Mouse (Mus musculus): ENCODE measurements around the gene Vstm4. TPM values are rescaled to one million over a fixed set of nuclear protein-coding genes. Genes with fewer than 3 reads are reported as not detected.

Gene Vstm4
- polyA plus RNA-seq, 1 experiment from 2014 or later = 15.1 TPM

DNA sequence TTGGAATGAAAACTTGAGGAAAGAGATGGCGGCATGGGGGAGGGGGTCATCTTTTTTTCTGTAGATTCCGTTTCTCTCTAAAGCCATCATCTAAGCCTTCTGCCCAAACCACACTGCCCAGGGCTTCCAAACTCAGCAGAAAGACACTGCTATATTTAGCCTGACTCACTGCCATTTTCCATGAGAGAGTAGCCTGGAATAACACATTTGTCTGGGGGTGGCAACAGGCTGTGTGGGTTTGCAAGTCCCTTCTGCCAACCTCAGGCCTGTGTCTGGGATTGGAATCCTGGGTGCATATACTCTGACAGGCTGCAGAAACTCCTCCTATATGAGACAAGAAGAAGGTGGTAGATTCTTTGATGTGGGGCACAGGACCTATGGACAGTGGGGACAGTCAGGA is 91.0 kb downstream of the Vstm4 start:
- ATAC-seq (ENCODE audit: insufficient number of reproducible peaks, low FRiP score) = no peak
- Histone ChIP-seq H3K4me3 (no peak overlapping the region), H3K4me2 (no peak overlapping the region), H3K9ac (no peak overlapping the region), H3K4me1 (replicated peaks) (peaks cover 11% of the 10 kb centered on the region), H3K9me3 (replicated peaks) (no peaks in the 10 kb centered on the region), H3K36me3 (no peaks in the 10 kb centered on the region), H3K27me3 (replicated peaks) (0 out of 2 replicates have a peak, but pooled peaks cover 5% of the 10 kb centered on the region), H3K27ac (ENCODE audit: poor library complexity, severe bottlenecking) (no peak overlapping the region)
- WGBS = 87% methylated on average over 2 of the region's 2 CpGs

DNA sequence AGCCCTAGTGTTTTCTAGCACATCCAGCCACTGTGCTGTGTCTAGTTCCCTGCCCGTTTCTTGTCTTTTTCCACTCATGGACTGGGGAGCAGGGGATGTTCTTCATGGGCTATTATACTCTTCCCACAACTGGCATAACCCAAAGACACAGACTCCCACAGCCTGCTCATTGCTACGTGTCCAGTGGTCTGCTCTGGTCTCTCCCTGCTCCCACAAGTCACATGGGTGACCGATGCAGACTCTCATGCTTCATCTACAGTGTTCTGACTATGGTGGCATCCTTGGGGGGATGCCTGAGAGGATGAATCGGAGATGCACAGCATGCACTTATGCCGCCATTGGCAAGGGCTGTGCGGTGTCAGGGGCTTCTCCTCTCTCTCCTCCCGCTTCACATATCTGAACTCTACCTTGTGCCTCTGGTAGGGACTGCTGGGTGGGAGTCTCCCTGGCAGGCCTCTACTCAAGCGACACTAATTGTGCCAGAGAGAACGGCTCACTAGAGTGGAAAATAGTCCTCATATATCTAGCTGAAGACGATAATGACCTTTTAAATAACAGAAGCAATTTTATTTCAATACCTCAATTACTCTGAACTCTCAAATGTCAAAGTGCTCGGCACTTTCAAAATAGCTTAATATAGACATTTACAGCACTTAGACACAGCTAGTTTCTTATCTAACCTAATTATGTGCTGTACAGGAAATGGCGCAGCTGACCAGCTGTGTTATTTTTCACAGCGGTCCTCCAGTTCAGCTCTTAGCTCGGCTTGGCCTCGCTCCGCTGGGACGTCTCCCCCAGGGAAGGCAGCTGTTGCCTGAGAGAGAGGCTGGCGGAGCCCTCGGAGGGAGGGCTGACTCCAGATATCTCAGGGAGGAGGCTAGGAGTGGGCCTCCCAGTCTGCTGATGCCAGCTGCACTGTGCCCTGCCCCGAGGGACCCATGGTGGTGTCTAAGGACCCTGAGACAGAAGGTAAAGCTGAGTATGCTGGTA is 94.1 kb downstream of the Vstm4 start:
- WGBS = 47% methylated on average over 20 of the region's 20 CpGs
- peak overlapping the region; percentile 45 for H3K27ac ChIP-seq (ENCODE audit: poor library complexity, severe bottlenecking)
- no peak overlapping the region for H3K9ac ChIP-seq
- no peak overlapping the region for H3K4me3 ChIP-seq
- H3K27me3 ChIP-seq (replicated peaks) = 0 out of 2 replicates have a peak, but pooled peaks cover 6% of the 10 kb centered on the region
- no peaks in the 10 kb centered on the region for H3K36me3 ChIP-seq
- peaks cover 11% of the 10 kb centered on the region for H3K4me1 ChIP-seq (replicated peaks)
- ATAC-seq (ENCODE audit: insufficient number of reproducible peaks, low FRiP score) = 0 out of 2 replicates have a peak, but pooled peaks have one; percentile 34
- H3K4me2 ChIP-seq = peak overlapping the region; percentile 27
- H3K9me3 ChIP-seq (replicated peaks) = no peaks in the 10 kb centered on the region

DNA sequence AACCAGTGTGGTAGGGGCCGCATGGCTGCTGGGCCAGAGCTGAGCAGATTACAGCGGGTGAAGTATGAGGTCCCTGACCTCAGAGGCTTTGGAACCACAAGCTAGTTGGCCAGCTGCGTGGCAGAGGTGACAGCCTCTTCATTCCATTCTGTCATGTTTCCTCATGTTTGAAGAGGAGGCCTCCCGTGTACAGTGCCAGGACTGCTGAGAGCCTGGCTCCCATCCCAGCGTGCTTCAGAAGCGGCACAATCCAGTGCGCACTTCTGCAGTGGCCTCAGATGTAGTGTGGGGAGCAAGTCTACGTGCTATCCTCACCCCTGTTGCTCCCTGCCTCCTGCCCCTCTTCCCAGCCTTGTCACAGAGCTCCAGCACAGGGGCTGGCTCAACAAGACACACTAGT is 99.9 kb downstream of the Vstm4 start:
- no peak overlapping the region for H3K4me2 ChIP-seq
- peak overlapping the region; percentile 45 for H3K27ac ChIP-seq (ENCODE audit: poor library complexity, severe bottlenecking)
- 34% methylated on average over 8 of the region's 8 CpGs for WGBS
- H3K27me3 ChIP-seq (replicated peaks) = 0 out of 2 replicates have a peak, but pooled peaks cover 6% of the 10 kb centered on the region
- H3K9me3 ChIP-seq (replicated peaks) = no peaks in the 10 kb centered on the region
- no peak overlapping the region for H3K4me3 ChIP-seq
- peak; percentile 56 for ATAC-seq (ENCODE audit: insufficient number of reproducible peaks, low FRiP score)
- no peak overlapping the region for H3K9ac ChIP-seq
- no peaks in the 10 kb centered on the region for H3K36me3 ChIP-seq
- H3K4me1 ChIP-seq (replicated peaks) = peaks cover 38% of the 10 kb centered on the region

DNA sequence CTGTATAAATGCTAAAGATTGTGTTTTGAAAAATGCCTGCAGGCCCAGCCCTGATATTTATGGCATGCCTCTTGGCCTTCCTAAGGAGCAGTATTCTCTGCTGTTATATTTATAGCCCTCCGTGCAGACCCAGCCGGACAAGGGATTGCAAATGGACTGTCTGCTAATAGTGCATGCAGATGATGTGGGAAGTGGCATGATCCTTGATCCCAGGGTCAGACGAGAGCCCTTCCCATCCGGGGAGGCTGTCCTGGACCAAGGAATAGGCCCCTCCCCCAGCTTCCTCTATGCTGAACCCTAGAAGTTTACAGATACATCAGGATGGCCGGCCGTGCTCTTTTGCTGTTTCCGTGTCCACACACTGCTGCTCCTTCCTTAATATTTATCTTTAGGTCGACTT is 102.1 kb downstream of the Vstm4 start:
- Histone ChIP-seq H3K27ac (ENCODE audit: poor library complexity, severe bottlenecking) (peak overlapping the region; percentile 32; the same call in 1 of the 2 replicates), H3K36me3 (no peaks in the 10 kb centered on the region), H3K4me3 (no peak overlapping the region), H3K9me3 (replicated peaks) (no peaks in the 10 kb centered on the region), H3K9ac (no peak overlapping the region), H3K4me2 (no peak overlapping the region), H3K27me3 (replicated peaks) (no peaks in the 10 kb centered on the region), H3K4me1 (replicated peaks) (peaks cover 47% of the 10 kb centered on the region)
- WGBS = 38% methylated on average over 8 of the region's 8 CpGs
- ATAC-seq (ENCODE audit: insufficient number of reproducible peaks, low FRiP score) = no peak; the same call in 1 of the 2 replicates

DNA sequence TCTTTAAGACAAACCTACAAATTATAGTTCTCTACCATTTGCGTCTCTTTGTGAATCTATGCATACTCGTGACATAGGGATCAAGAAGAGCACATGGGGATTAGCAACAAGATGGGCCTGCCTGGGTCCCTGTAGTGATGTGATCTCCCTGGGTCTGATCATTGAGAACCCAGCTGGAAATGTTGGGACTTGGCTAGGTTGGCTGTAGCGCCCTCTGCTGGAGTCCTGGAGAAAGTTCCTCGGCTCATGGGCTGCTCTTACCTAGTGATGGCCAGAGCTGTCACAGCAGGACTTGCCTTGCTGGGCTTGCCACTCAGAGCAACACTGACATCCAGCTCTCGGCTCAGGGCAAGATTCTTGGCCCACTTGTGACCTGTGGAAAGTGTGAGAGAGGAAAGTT is 103.9 kb downstream of the Vstm4 start:
- no peak for ATAC-seq (ENCODE audit: insufficient number of reproducible peaks, low FRiP score)
- no peak overlapping the region for H3K9ac ChIP-seq
- WGBS = 39% methylated on average over 5 of the region's 5 CpGs
- no peaks in the 10 kb centered on the region for H3K36me3 ChIP-seq
- H3K27me3 ChIP-seq (replicated peaks) = no peaks in the 10 kb centered on the region
- peaks cover 47% of the 10 kb centered on the region for H3K4me1 ChIP-seq (replicated peaks)
- H3K27ac ChIP-seq (ENCODE audit: poor library complexity, severe bottlenecking) = no peak overlapping the region
- no peaks in the 10 kb centered on the region for H3K9me3 ChIP-seq (replicated peaks)
- H3K4me2 ChIP-seq = no peak overlapping the region
- no peak overlapping the region for H3K4me3 ChIP-seq

DNA sequence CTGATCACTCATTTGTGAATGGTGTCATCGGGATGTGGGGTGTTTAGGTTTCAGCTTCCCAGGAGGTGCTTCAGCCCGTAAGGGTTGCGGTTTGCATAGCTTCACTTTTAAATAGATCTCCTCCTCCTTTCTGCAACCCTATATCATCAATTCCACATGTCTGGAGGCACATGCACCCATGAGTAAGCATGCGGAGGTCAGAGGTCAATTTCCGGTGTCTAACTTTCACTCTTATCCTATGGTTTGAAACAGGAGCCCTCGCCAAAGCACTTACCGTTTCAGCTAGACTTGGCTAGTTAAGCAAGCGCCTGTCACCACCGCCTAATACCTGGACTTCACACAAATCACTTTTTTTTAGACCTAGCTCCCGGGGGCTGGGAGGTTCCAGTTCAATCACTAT is 108.2 kb downstream of the Vstm4 start:
- H3K4me2 ChIP-seq = no peak overlapping the region
- no peaks in the 10 kb centered on the region for H3K36me3 ChIP-seq
- H3K9ac ChIP-seq = no peak overlapping the region
- no peak overlapping the region for H3K27ac ChIP-seq (ENCODE audit: poor library complexity, severe bottlenecking)
- H3K4me1 ChIP-seq (replicated peaks) = peaks cover 14% of the 10 kb centered on the region
- ATAC-seq (ENCODE audit: insufficient number of reproducible peaks, low FRiP score) = no peak
- WGBS = 74% methylated on average over 10 of the region's 10 CpGs
- no peak overlapping the region for H3K4me3 ChIP-seq
- H3K9me3 ChIP-seq (replicated peaks) = no peaks in the 10 kb centered on the region
- no peaks in the 10 kb centered on the region for H3K27me3 ChIP-seq (replicated peaks)

DNA sequence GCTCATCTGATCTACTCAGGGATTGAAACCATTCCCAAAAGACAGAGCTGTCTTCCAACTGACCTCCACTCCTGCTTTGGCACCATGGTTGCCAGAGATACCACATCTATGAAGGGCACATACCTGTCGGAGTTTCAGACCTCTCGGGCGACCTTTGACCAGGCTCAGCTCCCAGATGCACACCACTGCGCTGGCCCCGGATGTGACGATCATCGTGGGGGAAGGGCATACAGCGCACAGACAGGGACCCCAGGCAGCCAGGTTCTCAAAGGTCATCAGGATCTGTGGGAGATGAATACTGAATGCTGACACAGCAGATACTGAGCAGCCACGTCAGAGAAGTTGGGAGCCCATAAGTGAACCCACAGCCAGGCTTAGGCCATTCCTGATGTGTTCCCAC is 114.1 kb downstream of the Vstm4 start:
- no peak for ATAC-seq (ENCODE audit: insufficient number of reproducible peaks, low FRiP score)
- no peaks in the 10 kb centered on the region for H3K4me1 ChIP-seq (replicated peaks)
- H3K9ac ChIP-seq = no peak overlapping the region
- WGBS = 80% methylated on average over 9 of the region's 9 CpGs
- H3K9me3 ChIP-seq (replicated peaks) = no peaks in the 10 kb centered on the region
- H3K27ac ChIP-seq (ENCODE audit: poor library complexity, severe bottlenecking) = no peak overlapping the region
- no peak overlapping the region for H3K4me3 ChIP-seq
- H3K36me3 ChIP-seq = no peaks in the 10 kb centered on the region
- no peak overlapping the region for H3K4me2 ChIP-seq
- peaks cover 4% of the 10 kb centered on the region; the same call in 1 of the 2 replicates for H3K27me3 ChIP-seq (replicated peaks)

DNA sequence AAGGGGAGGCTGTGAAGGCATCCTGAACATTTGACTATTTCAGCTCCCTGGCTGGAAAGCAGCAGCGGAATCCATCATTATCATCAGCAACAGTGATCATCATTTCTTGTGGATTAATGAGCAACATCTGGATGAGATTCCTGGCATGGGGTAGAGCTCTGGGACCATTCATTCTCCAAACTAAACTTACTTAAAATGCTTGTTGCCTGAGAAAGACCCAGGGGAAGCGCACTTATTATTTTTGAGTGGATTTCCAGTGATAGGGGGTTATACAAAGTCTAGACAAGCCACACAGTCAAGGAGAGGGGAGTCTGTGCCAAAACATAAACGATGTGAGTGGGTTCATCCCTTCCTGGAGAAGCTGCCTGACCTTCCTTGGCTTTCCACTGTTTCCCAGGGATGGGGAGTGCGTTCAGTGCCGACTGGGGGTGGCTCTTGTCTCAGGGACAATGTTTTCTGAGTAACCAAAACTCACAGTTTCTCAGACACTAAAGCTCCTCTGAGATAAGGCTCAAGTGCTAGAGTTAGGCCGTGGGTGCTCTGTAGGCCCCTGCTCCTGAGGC is 127.7 kb downstream of the Vstm4 start:
- H3K4me2 ChIP-seq = no peak overlapping the region
- no peak overlapping the region for H3K9ac ChIP-seq
- H3K4me3 ChIP-seq = no peak overlapping the region
- no peak overlapping the region for H3K27ac ChIP-seq (ENCODE audit: poor library complexity, severe bottlenecking)
- WGBS = 39% methylated on average over 6 of the region's 6 CpGs
- no peaks in the 10 kb centered on the region for H3K36me3 ChIP-seq
- no peaks in the 10 kb centered on the region for H3K9me3 ChIP-seq (replicated peaks)
- ATAC-seq (ENCODE audit: insufficient number of reproducible peaks, low FRiP score) = no peak
- peaks cover 12% of the 10 kb centered on the region for H3K4me1 ChIP-seq (replicated peaks)
- no peaks in the 10 kb centered on the region for H3K27me3 ChIP-seq (replicated peaks)

DNA sequence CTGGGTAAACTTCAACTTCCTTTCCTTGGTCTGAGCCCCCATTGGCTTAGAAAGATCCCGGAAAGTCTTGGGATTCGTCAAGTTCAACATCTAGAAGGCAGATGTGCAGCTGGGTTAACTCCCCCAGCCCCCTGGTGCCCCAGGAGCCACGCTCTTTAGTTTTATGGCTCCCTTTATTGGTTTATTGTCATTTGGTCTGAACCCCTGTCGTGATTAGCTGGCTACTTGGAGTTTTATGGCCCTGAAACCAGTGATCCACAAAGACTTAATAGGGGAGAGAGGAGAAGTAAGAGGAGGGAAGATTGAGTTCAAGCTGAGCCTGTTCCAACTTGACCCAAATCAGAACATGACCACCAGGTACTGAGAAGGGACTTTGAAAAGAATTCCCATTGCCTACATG is 130.1 kb downstream of the Vstm4 start:
- H3K27ac ChIP-seq (ENCODE audit: poor library complexity, severe bottlenecking) = no peak overlapping the region

More for the DNA sequence above, 130.1 kb downstream of the Vstm4 start:
- Histone ChIP-seq H3K36me3 (no peaks in the 10 kb centered on the region), H3K4me3 (no peak overlapping the region), H3K9ac (no peak overlapping the region), H3K4me1 (replicated peaks) (peaks cover 12% of the 10 kb centered on the region), H3K9me3 (replicated peaks) (no peaks in the 10 kb centered on the region), H3K4me2 (no peak overlapping the region), H3K27me3 (replicated peaks) (no peaks in the 10 kb centered on the region)
- 80% methylated on average over 4 of the region's 4 CpGs for whole genome bisulfite sequencing
- no peak for ATAC-seq (ENCODE audit: insufficient number of reproducible peaks, low FRiP score)

Data from heart, embryonic 12.5 days (tissue).